Mouse (Mus musculus): ENCODE results near the gene Selenbp2.
"Not testable (repeated sequence)": the region's sequence is repeated elsewhere in the genome, so short reads cannot be mapped to it uniquely, and the experiment has no call there.

DNA sequence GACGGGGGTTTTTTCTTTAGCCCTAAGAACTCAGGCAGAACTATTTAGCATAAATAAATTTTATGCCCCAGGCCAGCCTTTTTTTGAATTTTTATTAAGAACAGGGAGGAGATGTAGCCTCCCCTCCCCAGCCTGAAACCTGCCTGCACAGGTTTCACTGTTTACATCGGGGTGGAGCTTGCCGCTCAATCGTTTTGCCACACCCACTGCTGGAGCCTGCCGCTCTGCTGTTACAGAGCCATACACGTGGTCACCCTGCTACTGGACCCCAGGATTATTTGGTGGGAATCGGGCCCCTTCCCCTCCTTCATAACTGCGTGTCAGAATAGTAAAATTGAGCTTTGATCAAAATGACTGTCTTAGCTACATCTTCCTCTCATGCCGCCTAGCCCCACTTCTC is 18.3 kb upstream of the Selenbp2 start:
- TF ChIP-seq EP300, CTCF (IDR thresholded peaks at IDR 0.05): not testable (repeated sequence)

Measured in lung, postnatal 0 days (tissue).